Mouse (Mus musculus): ENCODE data around the gene Mrc2. TPM values are rescaled to one million over a fixed set of nuclear protein-coding genes. Genes with fewer than 3 reads are reported as not detected.

The Mrc2 gene
- polyA plus RNA-seq, 1 experiment from 2014 or later = 3.8 TPM

GRCm38 (mm10) chr11:105331732-105332131, 39.3 kb downstream of the Mrc2 start:
- H3K4me2 ChIP-seq (ENCODE audit: low read length) = no peak overlapping the region
- peak; percentile 45 for DNase-seq
- H3K9ac ChIP-seq (replicated peaks; ENCODE audit: low read length) = no peak overlapping the region
- no peaks in the 10 kb centered on the region for H3K9me3 ChIP-seq (ENCODE audit: control insufficient read depth, low read length)
- H3K36me3 ChIP-seq (ENCODE audit: control insufficient read depth, insufficient read depth, low read length) = no peaks in the 10 kb centered on the region; the same call in 1 of the 2 replicates
- H3K4me1 ChIP-seq (ENCODE audit: control insufficient read depth, insufficient read depth, low read length) = 0 out of 2 replicates have a peak, but pooled peaks cover 2% of the 10 kb centered on the region
- H3K27me3 ChIP-seq (ENCODE audit: control insufficient read depth, insufficient read depth, low read length) = no peaks in the 10 kb centered on the region
- no peak overlapping the region for H3K27ac ChIP-seq (replicated peaks; ENCODE audit: low read depth, low read length)
- 47% methylated on average over 10 of the region's 10 CpGs for WGBS
- no peak overlapping the region for H3K4me3 ChIP-seq (replicated peaks; ENCODE audit: low read depth, low read length)
- no peak for ATAC-seq (ENCODE audit: low FRiP score, low TSS enrichment)

DNA sequence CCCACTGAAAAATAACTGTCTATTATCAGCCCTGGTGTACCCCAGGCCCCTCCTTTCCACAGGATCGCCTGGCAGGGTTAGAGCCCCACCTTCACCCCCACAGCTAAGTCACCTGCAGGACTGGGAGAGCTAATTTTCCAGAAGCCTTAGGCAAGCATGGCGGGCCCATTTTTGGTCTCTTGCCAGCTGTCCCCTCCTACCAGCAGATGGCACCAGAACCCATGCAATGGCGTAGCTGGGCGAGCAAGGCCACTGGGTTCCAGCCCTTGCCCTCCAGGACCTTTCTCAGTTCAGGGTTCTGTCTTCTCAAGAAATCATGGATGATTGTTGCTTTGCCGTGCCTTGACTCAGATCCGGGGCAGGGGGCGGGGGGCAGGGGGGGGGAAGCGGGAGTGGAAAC, 40.0 kb downstream of the Mrc2 start:
- Histone ChIP-seq H3K4me2 (ENCODE audit: low read length) (no peak overlapping the region), H3K36me3 (ENCODE audit: control insufficient read depth, insufficient read depth, low read length) (no peaks in the 10 kb centered on the region; the same call in 1 of the 2 replicates), H3K9me3 (ENCODE audit: control insufficient read depth, low read length) (no peaks in the 10 kb centered on the region), H3K27me3 (ENCODE audit: control insufficient read depth, insufficient read depth, low read length) (no peaks in the 10 kb centered on the region), H3K4me1 (ENCODE audit: control insufficient read depth, insufficient read depth, low read length) (0 out of 2 replicates have a peak, but pooled peaks cover 2% of the 10 kb centered on the region), H3K27ac (replicated peaks; ENCODE audit: low read depth, low read length) (no peak overlapping the region), H3K4me3 (replicated peaks; ENCODE audit: low read depth, low read length) (no peak overlapping the region), H3K9ac (replicated peaks; ENCODE audit: low read length) (no peak overlapping the region)
- ATAC-seq (ENCODE audit: low FRiP score, low TSS enrichment) (peak; percentile 49; the same call in 1 of the 2 replicates), DNase-seq (peak; percentile 89)
- 60% methylated on average over 8 of the region's 8 CpGs for WGBS

GRCm38 (mm10) chr11:105333867-105334670, 41.6 kb downstream of the Mrc2 start:
- peak; percentile 55 for ATAC-seq (ENCODE audit: low FRiP score, low TSS enrichment)
- H3K9me3 ChIP-seq (ENCODE audit: control insufficient read depth, low read length) = no peaks in the 10 kb centered on the region
- no peak overlapping the region for H3K4me3 ChIP-seq (replicated peaks; ENCODE audit: low read depth, low read length)
- WGBS = 47% methylated on average over 8 of the region's 8 CpGs
- no peak overlapping the region for H3K4me2 ChIP-seq (ENCODE audit: low read length)
- H3K9ac ChIP-seq (replicated peaks; ENCODE audit: low read length) = no peak overlapping the region
- H3K27ac ChIP-seq (replicated peaks; ENCODE audit: low read depth, low read length) = 0 out of 2 replicates have a peak overlapping the region, but pooled peaks have one; percentile 32
- no peaks in the 10 kb centered on the region for H3K27me3 ChIP-seq (ENCODE audit: control insufficient read depth, insufficient read depth, low read length)
- DNase-seq = peak; percentile 53
- H3K36me3 ChIP-seq (ENCODE audit: control insufficient read depth, insufficient read depth, low read length) = no peaks in the 10 kb centered on the region
- H3K4me1 ChIP-seq (ENCODE audit: control insufficient read depth, insufficient read depth, low read length) = 0 out of 2 replicates have a peak, but pooled peaks cover 2% of the 10 kb centered on the region

DNA sequence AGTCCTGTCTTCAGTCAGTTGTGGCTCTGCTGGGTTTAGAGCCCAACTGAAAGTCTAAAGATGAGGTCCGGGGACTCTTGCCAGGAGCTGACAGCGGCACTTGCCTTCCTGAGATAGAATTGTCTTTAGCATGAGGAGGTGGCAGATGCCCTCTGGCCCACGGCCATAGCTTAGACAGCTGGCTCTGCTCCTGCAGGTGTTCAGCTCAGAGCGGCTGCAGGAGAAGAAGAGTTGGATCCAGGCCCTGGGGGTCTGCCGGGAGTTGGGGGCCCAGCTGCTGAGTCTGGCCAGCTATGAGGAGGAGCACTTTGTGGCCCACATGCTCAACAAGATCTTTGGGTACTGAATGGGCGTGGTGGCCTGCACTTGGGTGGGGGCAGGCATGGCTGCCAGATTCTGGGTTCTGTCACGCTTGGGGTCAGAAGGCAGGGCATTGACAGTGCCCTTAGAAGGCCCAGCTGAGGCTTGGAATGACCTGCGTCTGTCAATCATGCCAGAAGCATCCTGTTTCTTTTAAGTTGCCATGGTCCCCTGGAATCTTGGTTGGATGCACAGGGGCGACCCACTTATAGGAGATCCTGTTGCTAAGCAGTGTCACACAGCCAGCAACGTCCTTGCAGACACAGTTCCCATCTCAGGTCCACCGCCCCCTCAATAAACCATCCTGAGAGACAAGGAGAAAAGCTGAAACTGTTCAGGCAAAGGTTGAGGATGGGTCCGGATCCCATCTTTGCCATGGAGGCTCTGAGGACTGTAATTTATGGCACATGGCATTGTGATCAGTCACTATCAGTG, 46.4 kb downstream of the Mrc2 start:
- ATAC-seq (ENCODE audit: low FRiP score, low TSS enrichment) = no peak
- H3K9me3 ChIP-seq (ENCODE audit: control insufficient read depth, low read length) = no peaks in the 10 kb centered on the region
- H3K36me3 ChIP-seq (ENCODE audit: control insufficient read depth, insufficient read depth, low read length) = no peaks in the 10 kb centered on the region
- H3K27ac ChIP-seq (replicated peaks; ENCODE audit: low read depth, low read length) = no peak overlapping the region
- no peak overlapping the region for H3K4me2 ChIP-seq (ENCODE audit: low read length)
- H3K9ac ChIP-seq (replicated peaks; ENCODE audit: low read length) = no peak overlapping the region
- WGBS = 75% methylated on average over 12 of the region's 12 CpGs
- no peaks in the 10 kb centered on the region for H3K27me3 ChIP-seq (ENCODE audit: control insufficient read depth, insufficient read depth, low read length)
- no peaks in the 10 kb centered on the region for H3K4me1 ChIP-seq (ENCODE audit: control insufficient read depth, insufficient read depth, low read length)
- peak; percentile 18 for DNase-seq
- H3K4me3 ChIP-seq (replicated peaks; ENCODE audit: low read depth, low read length) = no peak overlapping the region

DNA sequence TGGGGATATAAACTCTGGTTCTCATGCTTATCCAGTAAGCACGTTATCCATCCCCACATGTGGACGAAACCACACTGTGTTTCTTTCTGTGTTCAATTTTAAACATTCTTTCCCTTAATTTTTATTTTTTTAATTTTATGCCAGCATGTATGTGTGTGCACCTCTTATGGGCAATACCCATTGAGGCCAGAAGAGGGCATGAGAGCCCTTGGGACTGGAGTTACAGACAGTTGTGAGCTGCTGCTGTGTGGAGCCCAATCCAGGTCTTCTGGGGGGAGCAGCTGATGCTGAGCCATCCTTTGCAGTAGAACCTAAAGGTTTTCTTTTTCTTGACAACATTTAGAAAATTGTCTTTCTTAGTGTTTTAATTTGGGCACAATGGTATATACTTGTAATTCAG, 52.8 kb downstream of the Mrc2 start:
- WGBS = 88% methylated on average over 2 of the region's 2 CpGs
- peak; percentile 46 for DNase-seq

DNA sequence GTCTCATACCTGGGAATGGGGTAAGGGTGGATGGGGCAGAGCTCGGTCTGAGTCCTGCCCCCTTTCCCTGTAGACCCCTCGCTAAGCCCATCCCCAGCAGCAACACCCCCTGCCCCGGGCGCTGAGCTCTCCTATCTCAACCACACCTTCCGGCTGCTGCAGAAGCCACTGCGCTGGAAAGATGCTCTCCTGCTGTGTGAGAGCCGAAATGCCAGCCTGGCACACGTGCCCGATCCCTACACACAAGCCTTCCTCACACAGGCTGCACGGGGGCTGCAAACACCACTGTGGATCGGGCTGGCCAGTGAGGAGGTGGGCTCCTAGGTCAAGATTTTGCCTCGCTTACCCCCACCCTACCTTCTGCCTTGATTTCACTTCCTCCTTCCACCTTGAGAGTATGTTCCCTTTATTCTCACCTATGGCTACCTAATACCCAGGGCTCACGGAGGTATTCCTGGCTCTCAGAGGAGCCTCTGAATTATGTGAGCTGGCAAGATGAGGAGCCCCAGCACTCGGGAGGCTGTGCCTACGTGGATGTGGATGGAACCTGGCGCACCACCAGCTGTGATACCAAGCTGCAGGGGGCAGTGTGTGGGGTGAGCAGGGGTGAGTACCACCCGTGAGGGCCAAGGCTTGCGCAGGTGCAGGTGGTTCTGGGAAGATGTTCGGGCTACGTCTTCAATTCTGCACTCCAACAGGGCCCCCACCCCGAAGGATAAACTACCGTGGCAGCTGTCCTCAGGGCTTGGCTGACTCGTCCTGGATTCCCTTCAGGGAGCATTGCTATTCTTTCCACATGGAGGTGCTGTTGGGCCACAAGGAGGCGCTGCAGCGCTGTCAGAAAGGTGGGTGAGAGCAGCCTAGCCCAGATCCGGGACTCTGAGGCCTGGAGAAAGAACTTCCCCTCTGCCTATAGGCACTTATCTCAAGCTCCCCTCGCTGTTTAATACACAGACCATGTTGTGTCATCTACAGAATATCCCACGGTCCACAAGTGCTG, 55.0 kb downstream of the Mrc2 start:
- Histone ChIP-seq H3K4me3 (replicated peaks; ENCODE audit: low read depth, low read length) (no peak overlapping the region), H3K4me1 (ENCODE audit: control insufficient read depth, insufficient read depth, low read length) (no peaks in the 10 kb centered on the region), H3K9me3 (ENCODE audit: control insufficient read depth, low read length) (no peaks in the 10 kb centered on the region), H3K27me3 (ENCODE audit: control insufficient read depth, insufficient read depth, low read length) (no peaks in the 10 kb centered on the region), H3K4me2 (ENCODE audit: low read length) (no peak overlapping the region), H3K27ac (replicated peaks; ENCODE audit: low read depth, low read length) (no peak overlapping the region), H3K36me3 (ENCODE audit: control insufficient read depth, insufficient read depth, low read length) (no peaks in the 10 kb centered on the region), H3K9ac (replicated peaks; ENCODE audit: low read length) (no peak overlapping the region)
- WGBS = 63% methylated on average over 28 of the region's 28 CpGs
- ATAC-seq (ENCODE audit: low FRiP score, low TSS enrichment) = peak; percentile 62
- DNase-seq = peak; percentile 92

More for the DNA sequence above, 52.8 kb downstream of the Mrc2 start:
- H3K27me3 ChIP-seq (ENCODE audit: control insufficient read depth, insufficient read depth, low read length) = no peaks in the 10 kb centered on the region
- no peak for ATAC-seq (ENCODE audit: low FRiP score, low TSS enrichment)
- no peak overlapping the region for H3K4me3 ChIP-seq (replicated peaks; ENCODE audit: low read depth, low read length)
- H3K36me3 ChIP-seq (ENCODE audit: control insufficient read depth, insufficient read depth, low read length) = no peaks in the 10 kb centered on the region
- H3K9ac ChIP-seq (replicated peaks; ENCODE audit: low read length) = no peak overlapping the region
- H3K4me1 ChIP-seq (ENCODE audit: control insufficient read depth, insufficient read depth, low read length) = no peaks in the 10 kb centered on the region
- H3K4me2 ChIP-seq (ENCODE audit: low read length) = no peak overlapping the region
- no peaks in the 10 kb centered on the region for H3K9me3 ChIP-seq (ENCODE audit: control insufficient read depth, low read length)
- no peak overlapping the region for H3K27ac ChIP-seq (replicated peaks; ENCODE audit: low read depth, low read length)

DNA sequence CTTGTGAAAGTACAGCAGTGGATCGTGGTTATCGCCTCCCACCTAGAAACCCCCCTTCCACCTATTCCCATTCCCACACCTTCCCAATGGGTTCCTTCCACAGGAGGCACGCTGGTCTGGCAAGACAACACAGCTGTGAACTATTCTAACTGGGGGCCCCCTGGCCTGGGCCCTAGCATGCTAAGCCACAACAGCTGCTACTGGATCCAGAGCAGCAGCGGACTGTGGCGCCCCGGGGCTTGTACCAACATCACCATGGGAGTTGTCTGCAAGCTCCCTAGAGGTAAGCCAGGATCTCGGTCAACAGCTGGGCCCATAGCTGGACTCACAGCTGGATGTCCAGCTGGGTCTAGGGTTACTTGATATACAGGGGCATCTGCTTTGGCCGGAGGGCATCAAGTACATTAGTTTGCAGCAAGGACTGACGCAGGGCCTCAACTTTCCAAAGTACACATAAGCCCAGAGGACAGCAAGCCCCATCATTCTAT, 56.1 kb downstream of the Mrc2 start:
- no peaks in the 10 kb centered on the region for H3K36me3 ChIP-seq (ENCODE audit: control insufficient read depth, insufficient read depth, low read length)
- 95% methylated on average over 9 of the region's 9 CpGs for WGBS
- ATAC-seq (ENCODE audit: low FRiP score, low TSS enrichment) (no peak), DNase-seq (no peak)
- H3K9ac ChIP-seq (replicated peaks; ENCODE audit: low read length) = no peak overlapping the region
- no peak overlapping the region for H3K4me3 ChIP-seq (replicated peaks; ENCODE audit: low read depth, low read length)
- no peaks in the 10 kb centered on the region for H3K9me3 ChIP-seq (ENCODE audit: control insufficient read depth, low read length)
- H3K4me1 ChIP-seq (ENCODE audit: control insufficient read depth, insufficient read depth, low read length) = no peaks in the 10 kb centered on the region
- H3K27me3 ChIP-seq (ENCODE audit: control insufficient read depth, insufficient read depth, low read length) = no peaks in the 10 kb centered on the region
- no peak overlapping the region for H3K27ac ChIP-seq (replicated peaks; ENCODE audit: low read depth, low read length)
- H3K4me2 ChIP-seq (ENCODE audit: low read length) = no peak overlapping the region

DNA sequence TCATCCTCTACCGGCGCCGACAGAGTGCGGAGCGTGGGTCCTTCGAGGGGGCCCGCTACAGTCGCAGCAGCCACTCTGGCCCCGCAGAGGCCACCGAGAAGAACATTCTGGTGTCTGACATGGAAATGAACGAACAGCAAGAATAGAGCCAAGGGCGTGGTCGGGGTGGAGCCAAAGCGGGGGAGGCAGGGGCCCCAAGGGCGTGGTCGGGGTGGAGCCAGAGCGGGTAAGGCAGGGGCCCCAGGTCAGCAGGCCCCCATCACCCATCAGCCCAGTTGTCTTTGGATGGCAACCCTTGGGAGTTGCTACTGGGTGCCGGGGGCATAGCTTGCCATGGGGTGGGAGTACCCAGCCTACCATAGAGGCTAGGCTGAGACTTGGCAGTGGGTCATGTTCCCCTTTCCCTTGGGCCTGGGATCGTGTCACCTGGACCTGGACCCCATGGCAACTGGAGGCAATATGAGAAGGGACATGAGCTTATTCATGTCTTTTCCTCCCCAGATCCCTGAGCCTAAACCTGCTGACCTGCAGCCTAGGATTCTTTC, 57.4 kb downstream of the Mrc2 start:
- no peaks in the 10 kb centered on the region for H3K9me3 ChIP-seq (ENCODE audit: control insufficient read depth, low read length)
- 95% methylated on average over 19 of the region's 19 CpGs for WGBS
- no peaks in the 10 kb centered on the region for H3K36me3 ChIP-seq (ENCODE audit: control insufficient read depth, insufficient read depth, low read length)
- DNase-seq (no peak), ATAC-seq (ENCODE audit: low FRiP score, low TSS enrichment) (no peak)
- H3K4me2 ChIP-seq (ENCODE audit: low read length) = no peak overlapping the region
- H3K9ac ChIP-seq (replicated peaks; ENCODE audit: low read length) = no peak overlapping the region
- no peak overlapping the region for H3K27ac ChIP-seq (replicated peaks; ENCODE audit: low read depth, low read length)
- no peak overlapping the region for H3K4me3 ChIP-seq (replicated peaks; ENCODE audit: low read depth, low read length)
- no peaks in the 10 kb centered on the region for H3K4me1 ChIP-seq (ENCODE audit: control insufficient read depth, insufficient read depth, low read length)
- no peaks in the 10 kb centered on the region for H3K27me3 ChIP-seq (ENCODE audit: control insufficient read depth, insufficient read depth, low read length)

All from midbrain, embryonic 14.5 days (tissue).